Mouse (Mus musculus) neural tube, embryonic 14.5 days (tissue): ENCODE results near the gene Cdc16. TPM values are rescaled to one million over a fixed set of nuclear protein-coding genes. Genes with fewer than 3 reads are reported as not detected.

Experiments used
- ATAC-seq: fragments of 200-750 bp; cut with Nextera tagmentation; 2 replicates; pipeline ENCODE4 v1.8.0; 2017; ENCODE audit warnings: low read depth, mild to moderate bottlenecking, moderate TSS enrichment, moderate library complexity
- H3K27ac ChIP-seq: fragments of 300-500 bp; sonication (generic); 2 replicates; pipeline ENCODE4 v1.5.1; 2014; ENCODE audit warnings: low read depth, mild to moderate bottlenecking, control low read depth, low read length, moderate library complexity, mixed read lengths
- H3K27me3 ChIP-seq: fragments of 300-500 bp; sonication (generic); 2 replicates; pipeline ENCODE4 v1.6.1; 2014; ENCODE audit warnings: low read length; ENCODE audit not compliant: control insufficient read depth, insufficient read depth
- H3K36me3 ChIP-seq: fragments of 300-500 bp; sonication (generic); 2 replicates; pipeline ENCODE4 v1.6.1; 2014; ENCODE audit warnings: low read length, mixed read lengths; ENCODE audit not compliant: control insufficient read depth, insufficient read depth
- H3K4me1 ChIP-seq: fragments of 300-500 bp; sonication (generic); 2 replicates; pipeline ENCODE4 v1.6.1; 2014; ENCODE audit warnings: low read length; ENCODE audit not compliant: control insufficient read depth, insufficient read depth
- H3K4me2 ChIP-seq: fragments of 300-500 bp; sonication (generic); 2 replicates; pipeline ENCODE4 v1.6.1; 2014; ENCODE audit warnings: mild to moderate bottlenecking, low read depth, low read length, control low read depth
- H3K4me3 ChIP-seq: fragments of 300-500 bp; sonication (generic); 2 replicates; pipeline ENCODE4 v1.5.1; 2014; ENCODE audit warnings: low read depth, low read length, control low read depth, mixed read lengths
- H3K9ac ChIP-seq: fragments of 300-500 bp; sonication (generic); replicated peaks from 2 replicates; pipeline ENCODE4 v1.6.1; 2014; ENCODE audit warnings: low read depth, mild to moderate bottlenecking, control low read depth, low read length, mixed read lengths
- H3K9me3 ChIP-seq: fragments of 300-500 bp; sonication (generic); 2 replicates; pipeline ENCODE4 v1.6.1; 2016; ENCODE audit warnings: low read length; ENCODE audit not compliant: control insufficient read depth
- WGBS: fragments of 180-500 bp; shearing (Covaris S2); extraction: QIAGEN DNeasy Blood & Tissue Kit; methylation state at CpG from one replicate; pipeline ENCODE4 v1.1.7; 2014; 5-methylcytosine and 5-hydroxymethylcytosine counted together
- polyA plus RNA-seq: library from polyadenylated mRNA; unstranded; fragments of >200 nt; fragmentation: Nextera tagmentation; extraction: Ambion mirVana; gene quantifications from 2 replicates; pipeline ENCODE4 v1.2.1, GENCODE M21; 2014

Gene Cdc16
- polyA plus RNA-seq, 1 experiment from 2014 or later, result 150 TPM

GRCm38 (mm10) chr8:13747626-13748025, 9.8 kb upstream of the Cdc16 start:
- H3K4me3 ChIP-seq, result no peak overlapping the region
- no peaks in the 10 kb centered on the region for H3K27me3 ChIP-seq
- H3K4me2 ChIP-seq, result no peak overlapping the region
- no peak overlapping the region for H3K27ac ChIP-seq
- H3K9me3 ChIP-seq, result no peaks in the 10 kb centered on the region
- no peaks in the 10 kb centered on the region for H3K4me1 ChIP-seq
- WGBS, result under 1% methylated on average over 3 of the region's 3 CpGs
- H3K36me3 ChIP-seq, result no peaks in the 10 kb centered on the region
- ATAC-seq, result no peak
- no peak overlapping the region for H3K9ac ChIP-seq

DNA sequence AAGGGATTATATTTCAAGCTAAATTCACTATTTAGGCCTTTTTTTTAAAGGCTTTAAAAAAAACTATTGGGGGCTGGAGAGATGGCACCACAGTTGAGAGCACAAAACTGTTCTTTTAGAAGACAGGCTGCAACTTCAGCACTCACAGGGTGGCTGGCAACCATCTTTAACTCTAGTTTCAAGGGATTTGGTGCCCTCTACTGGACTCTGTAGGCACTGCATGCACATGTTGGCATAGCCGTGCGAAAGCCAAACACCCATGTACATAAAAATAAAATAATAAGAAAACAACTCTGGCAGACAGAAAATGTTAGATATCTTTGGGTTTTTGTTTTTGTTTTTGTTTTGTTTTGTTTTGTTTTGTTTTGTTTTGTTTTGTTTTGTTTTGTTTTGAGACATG, 3.8 kb upstream of the Cdc16 start:
- Histone ChIP-seq H3K4me3 (no peak overlapping the region), H3K9me3 (no peaks in the 10 kb centered on the region), H3K36me3 (no peaks in the 10 kb centered on the region), H3K9ac (no peak overlapping the region), H3K27me3 (no peaks in the 10 kb centered on the region), H3K27ac (no peak overlapping the region), H3K4me1 (peaks cover 10% of the 10 kb centered on the region), H3K4me2 (no peak overlapping the region)
- ATAC-seq, result no peak
- 26% methylated on average over 2 of the region's 2 CpGs for WGBS

GRCm38 (mm10) chr8:13756480-13756879, 996 bp upstream of the Cdc16 start:
- Histone ChIP-seq H3K36me3 (peaks cover 5% of the 10 kb centered on the region; the same call in 1 of the 2 replicates), H3K4me1 (peaks cover 15% of the 10 kb centered on the region), H3K4me2 (peak overlapping the region; percentile 89), H3K27me3 (no peaks in the 10 kb centered on the region), H3K4me3 (no peak overlapping the region), H3K9me3 (no peaks in the 10 kb centered on the region), H3K9ac (no peak overlapping the region), H3K27ac (no peak overlapping the region; the same call in 1 of the 2 replicates)
- ATAC-seq, result no peak
- 51% methylated on average over 7 of the region's 7 CpGs for WGBS

GRCm38 (mm10) chr8:13757805-13758727, 590 bp downstream of the Cdc16 start:
- under 1% methylated on average over 32 of the region's 38 CpGs for WGBS
- Histone ChIP-seq H3K27me3 (no peaks in the 10 kb centered on the region), H3K9ac (peak overlapping the region; percentile 86), H3K36me3 (peaks cover 16% of the 10 kb centered on the region), H3K27ac (peak overlapping the region; percentile 71), H3K4me2 (peak overlapping the region; percentile 89), H3K4me3 (peak overlapping the region; percentile 99), H3K9me3 (no peaks in the 10 kb centered on the region), H3K4me1 (peaks cover 15% of the 10 kb centered on the region)
- peak; percentile 76 for ATAC-seq

- 90% methylated on average over 11 of the region's 11 CpGs for WGBS
- no peak overlapping the region for H3K4me3 ChIP-seq
These were observed 11.7 kb downstream of the Cdc16 start for GRCm38 (mm10) chr8:13769206-13769605.

DNA sequence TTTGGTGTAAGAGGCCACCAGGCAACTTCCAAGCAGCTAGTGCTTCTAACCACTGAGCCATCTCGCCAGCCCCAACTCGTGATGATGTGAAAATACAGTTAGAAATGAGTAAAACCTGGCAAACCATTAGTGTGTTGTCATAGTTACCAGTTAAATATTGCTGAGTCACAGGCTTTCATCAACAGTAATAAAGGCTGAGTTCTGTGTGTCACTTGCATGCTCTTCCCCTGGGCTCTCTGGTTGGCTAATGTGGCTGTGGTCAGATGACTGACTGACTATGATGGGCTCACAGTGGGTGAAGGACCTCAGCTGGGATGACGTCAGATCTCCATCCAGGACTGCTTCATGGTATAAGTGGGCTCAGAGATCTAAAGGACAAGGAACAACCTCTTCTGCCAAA, 23.1 kb downstream of the Cdc16 start:
- Histone ChIP-seq H3K27me3 (no peaks in the 10 kb centered on the region), H3K4me1 (peaks cover 4% of the 10 kb centered on the region; the same call in 1 of the 2 replicates), H3K4me2 (no peak overlapping the region), H3K9me3 (no peaks in the 10 kb centered on the region), H3K4me3 (no peak overlapping the region), H3K36me3 (peaks cover 51% of the 10 kb centered on the region), H3K9ac (no peak overlapping the region), H3K27ac (no peak overlapping the region)
- ATAC-seq, result no peak
- 91% methylated on average over 3 of the region's 3 CpGs for WGBS

More at GRCm38 (mm10) chr8:13769206-13769605, 11.7 kb downstream of the Cdc16 start:
- Histone ChIP-seq H3K9me3 (no peaks in the 10 kb centered on the region), H3K27ac (no peak overlapping the region), H3K9ac (no peak overlapping the region), H3K4me2 (no peak overlapping the region), H3K4me1 (no peaks in the 10 kb centered on the region), H3K27me3 (no peaks in the 10 kb centered on the region), H3K36me3 (peaks cover 79% of the 10 kb centered on the region)
- ATAC-seq, result no peak

- no peaks in the 10 kb centered on the region for H3K27me3 ChIP-seq
- H3K4me2 ChIP-seq, result peak within 1 kb of the TSS; percentile 93
- H3K4me1 ChIP-seq, result peaks cover 4% of the 10 kb centered on the region; the same call in 1 of the 2 replicates
- peak within 1 kb of the TSS; percentile 65 for H3K4me3 ChIP-seq
- H3K36me3 ChIP-seq, result peaks cover 18% of the 10 kb centered on the region
- under 1% methylated on average over 43 of the region's 47 CpGs for WGBS
- no peaks in the 10 kb centered on the region for H3K9me3 ChIP-seq
- ATAC-seq, result peak; percentile 95
- peak within 1 kb of the TSS; percentile 94 for H3K9ac ChIP-seq
- peak within 1 kb of the TSS; percentile 99 for H3K27ac ChIP-seq
These were observed 27.8 kb downstream of the Cdc16 start, which contains the start of gene Upf3a for GRCm38 (mm10) chr8:13785250-13785763. Gene Upf3a, plus strand, starts transcription at chr8:13785615.

- peak overlapping the region; percentile 93 for H3K4me2 ChIP-seq
- H3K9me3 ChIP-seq, result no peaks in the 10 kb centered on the region
- under 1% methylated on average over 37 of the region's 47 CpGs for WGBS
- H3K27me3 ChIP-seq, result no peaks in the 10 kb centered on the region
- peaks cover 13% of the 10 kb centered on the region; the same call in 1 of the 2 replicates for H3K36me3 ChIP-seq
- peaks cover 4% of the 10 kb centered on the region; the same call in 1 of the 2 replicates for H3K4me1 ChIP-seq
- peak overlapping the region; percentile 94 for H3K9ac ChIP-seq
- peak; percentile 96 for ATAC-seq
- peak overlapping the region; percentile 65 for H3K4me3 ChIP-seq
- peak overlapping the region; percentile 99 for H3K27ac ChIP-seq
These were observed 28.4 kb downstream of the Cdc16 start for GRCm38 (mm10) chr8:13785764-13786299.
